Mouse (Mus musculus) CH12F3 (cell line): ENCODE measurements around the gene Lyzl6.
"Not testable (repeated sequence)": the region's sequence is repeated elsewhere in the genome, so short reads cannot be mapped to it uniquely, and the experiment has no call there.

Source experiments
- in situ Hi-C: fragments of 300-500 bp; cut with MboI; formaldehyde crosslinking; loops from 2 replicates; pipeline ENCODE4 v1.14.3; 2020; ENCODE audit warnings: low sequenced_read_pairs

The Lyzl6 gene

GRCm38 (mm10) chr11:103638790-103639189 lies at the start of gene Lyzl6:
Lyzl6 (minus strand) TSS chr11:103638890.
- in situ Hi-C loops: no loop called here

- in situ Hi-C loops: no loop called here
These were observed 48.0 kb upstream of the Lyzl6 start for GRCm38 (mm10) chr11:103686706-103687105.

GRCm38 (mm10) chr11:103685261-103685736 lies 46.6 kb upstream of the Lyzl6 start:
- in situ Hi-C loops: no loop called here

GRCm38 (mm10) chr11:103683667-103684334 lies 45.1 kb upstream of the Lyzl6 start:
- in situ Hi-C loops: no loop called here

- in situ Hi-C loops: not testable (repeated sequence)
These were observed 38.4 kb upstream of the Lyzl6 start for GRCm38 (mm10) chr11:103677042-103677441.

- in situ Hi-C loops: no loop called here
These were observed 36.9 kb upstream of the Lyzl6 start for GRCm38 (mm10) chr11:103675556-103675955.

- in situ Hi-C loops: no loop called here
These were observed 28.3 kb upstream of the Lyzl6 start for GRCm38 (mm10) chr11:103666907-103667426.

GRCm38 (mm10) chr11:103666181-103666906 lies 27.7 kb upstream of the Lyzl6 start:
- in situ Hi-C loops: no loop called here

- in situ Hi-C loops: no loop called here
These were observed 27.0 kb upstream of the Lyzl6 start for GRCm38 (mm10) chr11:103665695-103666094.

GRCm38 (mm10) chr11:103663119-103663518 lies 24.4 kb upstream of the Lyzl6 start:
- in situ Hi-C loops: no loop called here

- in situ Hi-C loops: no loop called here
These were observed 23.9 kb upstream of the Lyzl6 start for GRCm38 (mm10) chr11:103662546-103662945.

GRCm38 (mm10) chr11:103661863-103662262 lies 23.2 kb upstream of the Lyzl6 start:
- in situ Hi-C loops: no loop called here

- in situ Hi-C loops: no loop called here
These were observed 19.5 kb upstream of the Lyzl6 start for GRCm38 (mm10) chr11:103658189-103658588.

GRCm38 (mm10) chr11:103656520-103656919 lies 17.8 kb upstream of the Lyzl6 start:
- in situ Hi-C loops: no loop called here

GRCm38 (mm10) chr11:103653359-103653965 lies 14.8 kb upstream of the Lyzl6 start:
- in situ Hi-C loops: no loop called here

- in situ Hi-C loops: no loop called here
These were observed 12.7 kb upstream of the Lyzl6 start for GRCm38 (mm10) chr11:103651426-103651825.

GRCm38 (mm10) chr11:103649983-103650493 lies 11.3 kb upstream of the Lyzl6 start:
- in situ Hi-C loops: no loop called here

GRCm38 (mm10) chr11:103649301-103649982 lies 10.8 kb upstream of the Lyzl6 start, which contains the start of gene Rprml:
Rprml (plus strand) TSS chr11:103649570.
- in situ Hi-C loops: no loop called here

GRCm38 (mm10) chr11:103648656-103649055 lies 10.0 kb upstream of the Lyzl6 start:
- in situ Hi-C loops: no loop called here

GRCm38 (mm10) chr11:103647921-103648620 lies 9.4 kb upstream of the Lyzl6 start:
- in situ Hi-C loops: no loop called here
